Mouse (Mus musculus): ENCODE measurements at regions not wholly inside any gene's neighbourhood (a gene's known extent, or its start where the extent isn't known, plus 50 kb on each side); places are given as distances from the start of the nearest gene placed in this dataset.
"Not testable (repeated sequence)": the region's sequence is repeated elsewhere in the genome, so short reads cannot be mapped to it uniquely, and the experiment has no call there.

DNA sequence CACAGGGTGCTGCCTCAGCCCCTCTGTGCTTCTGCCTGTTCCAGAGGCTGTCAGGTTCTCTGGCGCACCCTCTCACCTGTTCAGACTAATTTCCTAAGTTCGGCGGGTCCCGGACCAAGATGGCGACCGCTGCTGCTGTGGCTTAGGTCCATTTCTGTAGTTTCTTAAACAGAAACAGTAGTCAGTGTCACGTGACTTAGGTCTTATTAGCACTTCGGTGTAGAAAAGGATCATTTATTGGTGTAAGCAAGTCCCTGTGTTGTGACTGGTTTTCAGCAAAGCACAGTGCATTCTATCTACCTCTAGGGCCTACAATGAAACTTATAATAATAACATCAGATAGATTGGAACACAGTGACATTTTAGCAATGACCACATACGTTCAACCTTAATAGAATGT lies 53.5 kb upstream of the Dpt start:
- not testable (repeated sequence) for TF ChIP-seq CTCF, EP300 (IDR thresholded peaks at IDR 0.05; ENCODE audit: low read depth)
